Mouse (Mus musculus): ENCODE measurements at regions not wholly inside any gene's neighbourhood (a gene's known extent, or its start where the extent isn't known, plus 50 kb on each side); places are given as distances from the start of the nearest gene placed in this dataset.
"Not testable (repeated sequence)": the region's sequence is repeated elsewhere in the genome, so short reads cannot be mapped to it uniquely, and the experiment has no call there.

- no peak for ATAC-seq (replicated peaks; ENCODE audit: low FRiP score, poor library complexity, severe bottlenecking)
Measured at GRCm38 (mm10) chr13:28844495-28844894, 109.0 kb downstream of the Sox4 start.

- no peak for ATAC-seq (replicated peaks; ENCODE audit: low FRiP score, poor library complexity, severe bottlenecking)
Measured at GRCm38 (mm10) chr13:28842811-28843210, 110.7 kb downstream of the Sox4 start.

- no peak for ATAC-seq (replicated peaks; ENCODE audit: low FRiP score, poor library complexity, severe bottlenecking)
Measured at GRCm38 (mm10) chr13:28840142-28840541, 113.4 kb downstream of the Sox4 start.

- no peak for ATAC-seq (replicated peaks; ENCODE audit: low FRiP score, poor library complexity, severe bottlenecking)
Measured at GRCm38 (mm10) chr13:28839084-28839483, 114.4 kb downstream of the Sox4 start.

- ATAC-seq (replicated peaks; ENCODE audit: low FRiP score, poor library complexity, severe bottlenecking), result no peak
Measured at GRCm38 (mm10) chr13:28838216-28838615, 115.3 kb downstream of the Sox4 start.

- ATAC-seq (replicated peaks; ENCODE audit: low FRiP score, poor library complexity, severe bottlenecking), result not testable (repeated sequence)
Measured at GRCm38 (mm10) chr13:28837196-28837595, 116.3 kb downstream of the Sox4 start.

- no peak for ATAC-seq (replicated peaks; ENCODE audit: low FRiP score, poor library complexity, severe bottlenecking)
Measured at GRCm38 (mm10) chr13:28833700-28834065, 119.8 kb downstream of the Sox4 start.

- no peak for ATAC-seq (replicated peaks; ENCODE audit: low FRiP score, poor library complexity, severe bottlenecking)
Measured at GRCm38 (mm10) chr13:28832855-28833699, 120.4 kb downstream of the Sox4 start.

- no peak for ATAC-seq (replicated peaks; ENCODE audit: low FRiP score, poor library complexity, severe bottlenecking)
Measured at GRCm38 (mm10) chr13:28826284-28826683, 127.2 kb downstream of the Sox4 start.

- ATAC-seq (replicated peaks; ENCODE audit: low FRiP score, poor library complexity, severe bottlenecking), result no peak
Measured at GRCm38 (mm10) chr13:28823985-28824384, 129.5 kb downstream of the Sox4 start.

- ATAC-seq (replicated peaks; ENCODE audit: low FRiP score, poor library complexity, severe bottlenecking), result no peak
Measured at GRCm38 (mm10) chr13:28823311-28823880, 130.1 kb downstream of the Sox4 start.

- ATAC-seq (replicated peaks; ENCODE audit: low FRiP score, poor library complexity, severe bottlenecking), result no peak
Measured at GRCm38 (mm10) chr13:28820868-28821533, 132.5 kb downstream of the Sox4 start.

- ATAC-seq (replicated peaks; ENCODE audit: low FRiP score, poor library complexity, severe bottlenecking), result no peak
Measured at GRCm38 (mm10) chr13:28814127-28814526, 139.4 kb downstream of the Sox4 start.

- ATAC-seq (replicated peaks; ENCODE audit: low FRiP score, poor library complexity, severe bottlenecking), result no peak
Measured at GRCm38 (mm10) chr13:28811667-28812575, 141.6 kb downstream of the Sox4 start.

- no peak for ATAC-seq (replicated peaks; ENCODE audit: low FRiP score, poor library complexity, severe bottlenecking)
Measured at GRCm38 (mm10) chr13:28811081-28811439, 142.5 kb downstream of the Sox4 start.

GRCm38 (mm10) chr13:28810326-28811080, 143.0 kb downstream of the Sox4 start:
- ATAC-seq (replicated peaks; ENCODE audit: low FRiP score, poor library complexity, severe bottlenecking), result no peak

- ATAC-seq (replicated peaks; ENCODE audit: low FRiP score, poor library complexity, severe bottlenecking), result no peak
Measured at GRCm38 (mm10) chr13:28805302-28805701, 148.2 kb downstream of the Sox4 start.

GRCm38 (mm10) chr13:28801210-28801954, 152.1 kb downstream of the Sox4 start:
- ATAC-seq (replicated peaks; ENCODE audit: low FRiP score, poor library complexity, severe bottlenecking), result no peak

- no peak for ATAC-seq (replicated peaks; ENCODE audit: low FRiP score, poor library complexity, severe bottlenecking)
Measured at GRCm38 (mm10) chr13:28800676-28801075, 152.8 kb downstream of the Sox4 start.
